Mouse (Mus musculus) kidney, adult 2 months (tissue): ENCODE results near the gene Hcn1. TPM values are rescaled to one million over a fixed set of nuclear protein-coding genes. Genes with fewer than 3 reads are reported as not detected.

Source experiments
- DNase-seq: peaks from one replicate; pipeline ENCODE4 v3.0.0; 2021
- H3K27ac ChIP-seq: fragments of 200-500 bp; 2 replicates; pipeline ENCODE4 v1.5.1; 2012; ENCODE audit warnings: low read depth, low read length, control low read depth, inconsistent platforms; ENCODE audit not compliant: insufficient read depth
- H3K27me3 ChIP-seq: fragments of 200-500 bp; replicated peaks from 2 replicates; pipeline ENCODE4 v1.6.1; 2012; ENCODE audit warnings: mild to moderate bottlenecking, moderate library complexity, low read length, inconsistent platforms; ENCODE audit not compliant: control insufficient read depth, insufficient read depth
- H3K36me3 ChIP-seq: fragments of 200-500 bp; 2 replicates; pipeline ENCODE4 v1.6.1; 2012; ENCODE audit warnings: mild to moderate bottlenecking, moderate library complexity, low read length, inconsistent platforms; ENCODE audit not compliant: control insufficient read depth, insufficient read depth
- H3K4me1 ChIP-seq: fragments of 200-500 bp; 2 replicates; pipeline ENCODE4 v1.6.1; 2011; ENCODE audit warnings: low read length; ENCODE audit not compliant: control insufficient read depth, insufficient read depth
- H3K4me3 ChIP-seq: fragments of 200-500 bp; 2 replicates; pipeline ENCODE4 v1.5.1; 2011; ENCODE audit warnings: mild to moderate bottlenecking, low read depth, low read length, control low read depth; ENCODE audit not compliant: insufficient read depth
- CTCF ChIP-seq: fragments of 200-500 bp; conservative IDR thresholded peaks from 2 replicates; pipeline ENCODE4 v1.5.1; 2011; ENCODE audit warnings: low read depth, mild to moderate bottlenecking, control low read depth, low read length, moderate library complexity, mixed read lengths; ENCODE audit not compliant: insufficient read depth, insufficient read length
- POLR2A ChIP-seq: fragments of 200-500 bp; IDR thresholded peaks from one replicate; pipeline ENCODE4 v1.6.1; 2011; ENCODE audit warnings: low read depth, low read length, control low read depth
- WGBS: fragments of 180-500 bp; shearing (Covaris S2); methylation state at CpG from one replicate; pipeline ENCODE4 v1.1.7; 2018; 5-methylcytosine and 5-hydroxymethylcytosine counted together
- polyA plus RNA-seq: library from polyadenylated mRNA; depleted of rRNA; stranded (reverse); fragments of >200 nt; gene quantifications from 2 replicates; pipeline ENCODE4 v1.2.3, GENCODE M21; 2012

Hcn1 gene
- polyA plus RNA-seq, 1 experiment: under 0.01 TPM

GRCm38 (mm10) chr13:117658414-117659175 lies 56.5 kb downstream of the Hcn1 start:
- H3K36me3 ChIP-seq: no peaks in the 10 kb centered on the region
- DNase-seq: no peak
- no peak for TF ChIP-seq POLR2A
- no peak for TF ChIP-seq CTCF
- no peak overlapping the region for H3K4me3 ChIP-seq
- no peak overlapping the region for H3K27ac ChIP-seq
- WGBS: 84% methylated on average over 17 of the region's 17 CpGs
- H3K27me3 ChIP-seq: no peaks in the 10 kb centered on the region
- H3K4me1 ChIP-seq: no peaks in the 10 kb centered on the region

GRCm38 (mm10) chr13:117659511-117659910 lies 57.4 kb downstream of the Hcn1 start:
- Histone ChIP-seq H3K27me3 (no peaks in the 10 kb centered on the region), H3K4me1 (no peaks in the 10 kb centered on the region), H3K4me3 (no peak overlapping the region), H3K27ac (no peak overlapping the region), H3K36me3 (no peaks in the 10 kb centered on the region)
- no peak for DNase-seq
- TF ChIP-seq POLR2A: no peak
- WGBS: 56% methylated on average over 7 of the region's 7 CpGs

GRCm38 (mm10) chr13:117662661-117663060 lies 60.5 kb downstream of the Hcn1 start:
- H3K27ac ChIP-seq: no peak overlapping the region
- 57% methylated on average over 3 of the region's 3 CpGs for WGBS
- DNase-seq: no peak

GRCm38 (mm10) chr13:117669303-117669702 lies 67.2 kb downstream of the Hcn1 start:
- no peak overlapping the region for H3K4me3 ChIP-seq
- TF ChIP-seq CTCF: no peak
- no peak for TF ChIP-seq POLR2A
- no peaks in the 10 kb centered on the region for H3K27me3 ChIP-seq
- no peaks in the 10 kb centered on the region for H3K36me3 ChIP-seq
- 47% methylated on average over 2 of the region's 2 CpGs for WGBS
- no peak for DNase-seq
- no peaks in the 10 kb centered on the region for H3K4me1 ChIP-seq
- no peak overlapping the region for H3K27ac ChIP-seq

More at GRCm38 (mm10) chr13:117662661-117663060, 60.5 kb downstream of the Hcn1 start:
- no peak overlapping the region for H3K4me3 ChIP-seq
- H3K4me1 ChIP-seq: no peaks in the 10 kb centered on the region
- no peaks in the 10 kb centered on the region for H3K27me3 ChIP-seq
- no peaks in the 10 kb centered on the region for H3K36me3 ChIP-seq
- no peak for TF ChIP-seq CTCF
- TF ChIP-seq POLR2A: no peak

- Histone ChIP-seq H3K4me1 (no peaks in the 10 kb centered on the region), H3K27ac (no peak overlapping the region), H3K4me3 (no peak overlapping the region), H3K36me3 (no peaks in the 10 kb centered on the region), H3K27me3 (no peaks in the 10 kb centered on the region)
- WGBS: 87% methylated on average over 1 of the region's 1 CpGs
- no peak for DNase-seq
- no peak for TF ChIP-seq CTCF
- no peak for TF ChIP-seq POLR2A
Observed at GRCm38 (mm10) chr13:117671851-117672250, 69.7 kb downstream of the Hcn1 start.

- Histone ChIP-seq H3K27ac (no peak overlapping the region), H3K4me1 (no peaks in the 10 kb centered on the region), H3K4me3 (no peak overlapping the region), H3K36me3 (no peaks in the 10 kb centered on the region), H3K27me3 (no peaks in the 10 kb centered on the region)
- WGBS: 61% methylated on average over 5 of the region's 5 CpGs
- TF ChIP-seq POLR2A: no peak
- no peak for TF ChIP-seq CTCF
- DNase-seq: no peak
Observed at GRCm38 (mm10) chr13:117676418-117676817, 74.3 kb downstream of the Hcn1 start.

GRCm38 (mm10) chr13:117687670-117688069 lies 85.5 kb downstream of the Hcn1 start:
- TF ChIP-seq CTCF (no peak), POLR2A (no peak)
- DNase-seq: no peak
- H3K36me3 ChIP-seq: no peaks in the 10 kb centered on the region
- no peak overlapping the region for H3K27ac ChIP-seq
- H3K4me1 ChIP-seq: no peaks in the 10 kb centered on the region
- H3K27me3 ChIP-seq: no peaks in the 10 kb centered on the region; the same call in 1 of the 2 replicates
- no peak overlapping the region for H3K4me3 ChIP-seq
- WGBS: 92% methylated on average over 7 of the region's 7 CpGs
